Comparison of ENCODE assay signal across 9 mouse cellular contexts in genomic region chr11:50622238-50622726, GRCm38 (mm10). TPM values are rescaled to one million over a fixed set of nuclear protein-coding genes. Genes with fewer than 3 reads are reported as not detected.
A peak's percentile ranks its signal among the peaks of the same experiment; 100 is the strongest.
DNase-seq lines count a peak whose midpoint lies in the region; ATAC-seq and TF ChIP-seq lines count a peak whose summit lies in the region.
"Had no signal": no experiment of that assay in that cellular context is flagged by ENCODE, and none has a peak within 500 bp of the region (broad histone marks: within the 10 kb centered on the region; RNA-seq: fewer than 3 reads in every experiment).

No protein-coding gene starts in this region.

- TF ChIP-seq POLR2A in liver, adult 2 months (IDR thresholded peaks at IDR 0.05; ENCODE audit: extremely low read depth, insufficient read depth, low read length) = no peak
- TF ChIP-seq POLR2A in cerebellum, adult 2 months (IDR thresholded peaks at IDR 0.05; ENCODE audit: borderline replicate concordance, insufficient read depth, low read length) = no peak

- no peak overlapping the region for H3K4me2 ChIP-seq in liver, postnatal 0 days (ENCODE audit: low read depth, low read length)
- peak overlapping the region; percentile 32; the same call in 1 of the 2 replicates for H3K4me2 ChIP-seq in intestine, embryonic 16.5 days (ENCODE audit: low read depth, low read length)
- H3K4me2 ChIP-seq: hindbrain, embryonic 15.5 days had no signal

- no peak overlapping the region for H3K27ac ChIP-seq in liver, adult 2 months (replicated peaks; ENCODE audit: insufficient read depth, low read depth, low read length)
- no peak overlapping the region for H3K27ac ChIP-seq in liver, postnatal 0 days (ENCODE audit: low read depth)
- peak overlapping the region; percentile 77 for H3K27ac ChIP-seq in gastrocnemius, adult 2 months
- H3K27ac ChIP-seq in intestine, embryonic 16.5 days (ENCODE audit: low read length) = peak overlapping the region; percentile 59
- no peak overlapping the region for H3K27ac ChIP-seq in cerebellum, adult 2 months (ENCODE audit: insufficient read depth, low read length)
- H3K27ac ChIP-seq: hindbrain, embryonic 15.5 days had no signal

- no peaks in the 10 kb centered on the region for H3K4me1 ChIP-seq in liver, adult 2 months (ENCODE audit: control insufficient read depth, insufficient read depth, low read length)
- H3K4me1 ChIP-seq in liver, postnatal 0 days (ENCODE audit: insufficient read depth) = no peaks in the 10 kb centered on the region
- H3K4me1 ChIP-seq in intestine, embryonic 16.5 days (ENCODE audit: control insufficient read depth, insufficient read depth, low read length) = peaks cover 25% of the 10 kb centered on the region; the same call in 1 of the 2 replicates
- peaks cover 10% of the 10 kb centered on the region for H3K4me1 ChIP-seq in cerebellum, adult 2 months (ENCODE audit: control insufficient read depth, insufficient read depth, low read length)

- TF ChIP-seq CTCF in liver, adult 2 months (IDR thresholded peaks at IDR 0.05; ENCODE audit: low read depth, low read length) = no peak
- no peak for TF ChIP-seq CTCF in liver, postnatal 0 days (IDR thresholded peaks at IDR 0.05; ENCODE audit: low read depth)
- no peak for TF ChIP-seq CTCF in gastrocnemius, adult 2 months (IDR thresholded peaks at IDR 0.05)
- TF ChIP-seq CTCF in cerebellum, adult 2 months (IDR thresholded peaks at IDR 0.05; ENCODE audit: borderline replicate concordance, insufficient read depth, low read depth, low read length) = no peak

- 65% methylated on average over 15 of the region's 15 CpGs for WGBS in liver, adult 2 months
- WGBS in liver, postnatal 0 days (ENCODE audit: insufficient replicate concordance) = 55% methylated on average over 15 of the region's 15 CpGs
- WGBS in intestine, embryonic 16.5 days = 27% methylated on average over 15 of the region's 15 CpGs
- 59% methylated on average over 15 of the region's 15 CpGs for WGBS in cerebellum, adult 2 months

- no peak overlapping the region for H3K4me3 ChIP-seq in liver, adult 2 months (ENCODE audit: insufficient read depth, low read depth, low read length)
- no peak overlapping the region for H3K4me3 ChIP-seq in liver, postnatal 0 days (ENCODE audit: low read depth, low read length)
- peak overlapping the region; percentile 41 for H3K4me3 ChIP-seq in gastrocnemius, adult 2 months
- H3K4me3 ChIP-seq in intestine, embryonic 16.5 days (ENCODE audit: low read length) = 0 out of 2 replicates have a peak overlapping the region, but pooled peaks have one; percentile 6
- no peak overlapping the region for H3K4me3 ChIP-seq in cerebellum, adult 2 months (replicated peaks; ENCODE audit: insufficient read depth, low read depth, low read length)
- H3K4me3 ChIP-seq: hindbrain, embryonic 15.5 days had no signal

- ATAC-seq in liver, postnatal 0 days = no peak
- ATAC-seq in intestine, embryonic 16.5 days = peak; percentile 84

- H3K36me3 ChIP-seq in liver, adult 2 months (ENCODE audit: control insufficient read depth, insufficient read depth, low read length) = no peaks in the 10 kb centered on the region
- no peaks in the 10 kb centered on the region for H3K36me3 ChIP-seq in liver, postnatal 0 days (replicated peaks; ENCODE audit: insufficient read depth, low read length)
- H3K36me3 ChIP-seq in intestine, embryonic 16.5 days (ENCODE audit: control insufficient read depth, insufficient read depth, low read length) = no peaks in the 10 kb centered on the region
- H3K36me3 ChIP-seq: hindbrain, embryonic 15.5 days had no signal

- no peaks in the 10 kb centered on the region for H3K79me2 ChIP-seq in liver, adult 2 months (ENCODE audit: control insufficient read depth, insufficient read depth, low read length)

- TF ChIP-seq EP300 in liver, postnatal 0 days (IDR thresholded peaks at IDR 0.05; ENCODE audit: low read depth) = no peak

- no peaks in the 10 kb centered on the region for H3K9me3 ChIP-seq in liver, postnatal 0 days (ENCODE audit: low read length)
- no peaks in the 10 kb centered on the region for H3K9me3 ChIP-seq in intestine, embryonic 16.5 days (ENCODE audit: control insufficient read depth, low read length)
- H3K9me3 ChIP-seq: hindbrain, embryonic 15.5 days had no signal

- no peak overlapping the region for H3K9ac ChIP-seq in liver, adult 2 months (ENCODE audit: low read depth, low read length)
- no peak overlapping the region for H3K9ac ChIP-seq in liver, postnatal 0 days (replicated peaks)
- no peak overlapping the region for H3K9ac ChIP-seq in intestine, embryonic 16.5 days (ENCODE audit: low read depth, low read length)
- H3K9ac ChIP-seq: hindbrain, embryonic 15.5 days had no signal

- intact Hi-C loops in gastrocnemius, adult 2 months (cut with DNase I) = loop anchor here (5.0 kb wide), 1 partner anchor 145 kb away; no protein-coding TSS in a partner anchor

- H3K27me3 ChIP-seq in liver, adult 2 months (ENCODE audit: control insufficient read depth, insufficient read depth, low read length) = no peaks in the 10 kb centered on the region
- H3K27me3 ChIP-seq in liver, postnatal 0 days (ENCODE audit: insufficient read depth, low read length) = no peaks in the 10 kb centered on the region
- no peaks in the 10 kb centered on the region for H3K27me3 ChIP-seq in intestine, embryonic 16.5 days (replicated peaks; ENCODE audit: control insufficient read depth, insufficient read depth, low read length)
- H3K27me3 ChIP-seq in cerebellum, adult 2 months (ENCODE audit: control insufficient read depth, insufficient read depth, low read length) = no peaks in the 10 kb centered on the region
- H3K27me3 ChIP-seq: hindbrain, embryonic 15.5 days had no signal

- DNase-seq in liver, adult 2 months (ENCODE audit: extremely low read depth, low read depth, low spot score) = peak; percentile 28
- no peak for DNase-seq in liver, postnatal 0 days
- peak; percentile 84 for DNase-seq in gastrocnemius, adult 2 months
- peak; percentile 76 for DNase-seq in lung, postnatal 14 days
- DNase-seq in layer of hippocampus, adult 11-12 months (ENCODE audit: low spot score) = no peak
- DNase-seq in cerebellum, adult 2 months = no peak
- DNase-seq in cerebellum, adult 9-10 months = no peak

RNA-seq across cellular contexts. Expression of gene Adamts2, which starts 20.4 kb away (rescaled TPM):
- 1.4 and 2.1 TPM in 2 replicates for total RNA-seq in liver, adult 2 months (2014; rRNA removed)
- 2.3 and 2.6 TPM in 2 replicates for polyA plus RNA-seq in liver, adult 2 months (2012; rRNA removed)
- polyA plus RNA-seq in liver, postnatal 0 days (2015; fragmentation: Nextera tagmentation; extraction: Ambion mirVana) = 2.2 and 2.3 TPM in 2 replicates
- total RNA-seq in gastrocnemius, adult 2 months (2021) = 1 to 10 TPM; 6.1 to 9.8 TPM
- 6.5 and 7.8 TPM in 2 replicates for polyA plus RNA-seq in intestine, embryonic 16.5 days (2015; fragmentation: Nextera tagmentation; extraction: Ambion mirVana)
- 21.1 and 21.7 TPM in 2 replicates for polyA plus RNA-seq in cerebellum, adult 2 months (2012; rRNA removed)

Comparison
In these comparisons a context has a peak if more than half of its experiments do, and no peak if none do; other contexts are left out.
1. DNase-seq: peak in liver, adult 2 months (single experiment), gastrocnemius, adult 2 months (single experiment) and lung, postnatal 14 days (single experiment); none in liver, postnatal 0 days (single experiment), layer of hippocampus, adult 11-12 months (single experiment), cerebellum, adult 2 months (0 of 2) and cerebellum, adult 9-10 months (single experiment).
2. H3K27ac ChIP-seq: peak in gastrocnemius, adult 2 months (single experiment) and intestine, embryonic 16.5 days (single experiment); none in liver, adult 2 months (single experiment), liver, postnatal 0 days (single experiment) and cerebellum, adult 2 months (single experiment).
3. H3K4me3 ChIP-seq: peak in gastrocnemius, adult 2 months (single experiment) and intestine, embryonic 16.5 days (single experiment); none in liver, adult 2 months (single experiment), liver, postnatal 0 days (single experiment) and cerebellum, adult 2 months (single experiment).